Mouse (Mus musculus) A20 (cell line): ENCODE measurements at regions not wholly inside any gene's neighbourhood (a gene's known extent, or its start where the extent isn't known, plus 50 kb on each side); places are given as distances from the start of the nearest gene placed in this dataset.

Source experiments
- DNase-seq: peaks from one replicate; pipeline ENCODE4 v3.0.0-alpha.2; 2011; ENCODE audit warnings: low read depth, low spot score

DNA sequence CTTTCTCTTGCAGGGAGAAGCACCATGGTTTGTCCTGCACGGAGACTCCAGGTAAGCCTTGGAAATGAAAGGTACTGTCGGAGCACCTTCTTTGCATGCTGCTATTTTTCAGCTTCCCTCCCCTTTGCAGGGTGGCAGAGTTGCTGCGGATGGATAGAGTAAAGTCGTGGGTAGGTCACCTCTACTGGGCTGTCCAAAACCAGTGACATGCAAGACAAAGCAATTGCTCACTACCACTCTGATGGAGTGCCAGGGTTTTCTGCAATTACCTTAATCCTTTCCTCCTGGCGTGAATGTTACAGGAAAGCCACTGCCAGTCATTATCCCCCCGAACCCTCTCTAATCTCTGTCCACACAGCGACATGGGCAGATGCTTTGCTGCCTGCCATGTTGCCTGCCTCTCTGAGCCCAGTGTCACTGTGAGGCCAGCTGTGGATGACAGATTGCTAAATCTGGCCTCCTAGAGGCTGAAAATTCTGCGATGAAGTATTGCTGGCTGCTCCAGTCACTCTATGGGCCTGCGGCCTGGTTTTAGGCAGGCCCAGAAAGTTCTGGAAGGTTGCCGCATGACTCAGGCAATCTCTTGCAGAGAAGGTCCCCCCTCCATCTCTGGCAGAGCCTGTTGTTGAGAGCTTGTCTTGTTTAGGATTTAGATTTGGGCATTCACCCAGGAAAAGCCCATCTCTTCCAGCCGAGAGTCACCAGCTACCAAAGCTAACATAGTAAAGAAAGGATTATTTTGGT is 54.1 kb upstream of the Sod3 start:
- DNase-seq, result no peak

DNA sequence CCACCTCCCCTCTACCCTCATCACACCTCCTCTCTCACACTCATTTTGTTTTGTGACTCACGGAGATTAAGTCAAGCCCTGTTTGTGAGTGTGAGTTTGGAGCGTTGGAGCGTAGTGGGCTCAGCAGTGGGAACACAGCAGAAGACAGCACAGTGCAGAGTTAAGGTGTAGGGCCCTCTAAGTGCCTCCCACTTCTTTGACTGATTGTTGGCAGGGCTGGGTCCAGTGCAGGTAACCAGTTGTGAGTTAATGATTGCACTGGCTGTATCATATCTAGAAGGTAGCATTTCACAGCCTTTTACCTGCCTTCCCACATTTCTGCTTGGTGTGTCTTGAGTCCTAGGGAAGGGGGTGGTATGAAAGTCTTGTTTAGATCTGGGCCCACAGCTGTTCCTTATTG is 67.3 kb upstream of the Sod3 start:
- no peak for DNase-seq

DNA sequence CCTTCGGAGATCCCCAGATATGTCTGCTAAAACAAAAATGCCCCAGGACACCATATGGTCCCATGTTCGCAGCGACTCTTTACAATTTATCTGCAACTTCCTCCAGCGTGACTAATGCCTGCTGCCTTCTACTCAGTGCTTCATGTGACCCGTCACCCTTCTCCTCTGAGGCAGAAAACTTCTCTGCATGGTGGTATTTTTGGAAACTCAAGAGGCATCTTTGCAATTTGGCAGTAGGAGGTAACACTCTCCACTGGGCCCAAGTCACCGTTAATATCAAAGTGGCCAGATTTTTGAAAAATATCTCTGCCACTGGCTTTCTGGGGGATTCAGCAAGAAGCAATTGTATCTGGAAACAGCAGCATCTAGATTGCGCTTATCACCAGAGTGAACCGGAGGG is 69.1 kb upstream of the Sod3 start:
- no peak for DNase-seq

- DNase-seq, result no peak
Observed at GRCm38 (mm10) chr5:52288319-52288718, 75.3 kb upstream of the Sod3 start.

- DNase-seq, result no peak
Observed at GRCm38 (mm10) chr5:52280871-52281270, 82.7 kb upstream of the Sod3 start.

DNA sequence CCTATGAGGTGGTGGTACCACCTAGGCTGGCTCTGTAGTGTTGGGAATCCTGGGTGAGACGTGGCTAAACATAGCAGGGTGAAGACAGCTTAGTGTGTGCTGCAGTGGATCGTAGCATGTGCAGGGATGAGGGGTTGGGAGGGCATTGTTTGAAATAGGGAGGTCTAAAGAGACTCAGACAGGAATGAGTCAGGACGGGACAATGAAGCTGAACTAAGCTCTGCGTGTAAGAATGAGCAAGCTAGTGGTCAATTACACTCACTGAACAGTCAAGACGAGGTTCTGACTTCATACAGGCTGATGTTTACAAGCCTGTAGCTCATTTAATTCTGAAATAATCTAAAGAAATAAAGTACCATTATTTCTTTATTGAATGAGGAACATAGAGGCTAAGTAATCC is 85.5 kb upstream of the Sod3 start:
- DNase-seq, result no peak

DNA sequence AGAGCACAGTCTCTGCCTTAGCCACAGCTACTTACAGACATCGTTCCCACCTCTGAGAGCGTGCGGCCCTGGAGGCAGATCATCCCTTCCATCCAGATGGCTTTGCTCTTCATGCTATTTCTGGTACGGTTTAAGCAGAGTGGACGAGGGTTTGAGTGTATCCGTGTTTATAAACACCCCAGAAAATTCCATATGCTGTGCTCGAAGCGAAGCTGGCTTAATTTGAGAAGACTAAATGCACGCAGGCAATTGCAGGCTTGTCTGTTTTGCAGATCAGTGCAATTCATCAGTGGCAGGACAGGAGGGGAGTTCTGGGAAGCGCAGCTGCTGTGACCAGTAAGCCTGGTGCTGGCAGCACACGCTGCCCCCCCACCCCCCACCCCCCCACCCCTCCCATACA is 72.9 kb upstream of the Dhx15 start:
- DNase-seq, result no peak

- no peak for DNase-seq
Observed at GRCm38 (mm10) chr5:52258075-52258474, 67.8 kb upstream of the Dhx15 start.

DNA sequence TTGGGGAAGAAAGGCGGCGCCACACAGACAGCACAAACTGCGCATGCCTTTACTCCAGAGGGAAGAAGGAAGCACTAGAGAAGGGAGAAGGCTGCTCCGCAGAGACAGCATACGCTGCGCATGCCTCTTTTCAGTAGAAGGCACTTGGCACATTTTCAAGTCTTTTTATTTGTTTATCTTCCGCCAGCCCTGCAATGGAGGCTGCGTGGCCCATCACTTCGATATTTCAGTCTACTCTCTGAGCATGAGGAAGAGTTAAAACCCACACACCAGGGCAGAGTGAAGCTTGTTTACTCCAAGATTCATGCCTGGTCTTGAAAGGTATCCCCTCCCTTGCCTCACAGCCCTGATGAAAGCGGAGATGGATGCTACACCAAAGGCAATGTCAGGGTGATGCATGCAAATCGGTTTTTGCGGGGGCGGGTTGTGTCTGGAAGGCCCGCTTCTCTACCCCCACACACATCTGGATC is 64.3 kb upstream of the Dhx15 start:
- DNase-seq, result no peak

DNA sequence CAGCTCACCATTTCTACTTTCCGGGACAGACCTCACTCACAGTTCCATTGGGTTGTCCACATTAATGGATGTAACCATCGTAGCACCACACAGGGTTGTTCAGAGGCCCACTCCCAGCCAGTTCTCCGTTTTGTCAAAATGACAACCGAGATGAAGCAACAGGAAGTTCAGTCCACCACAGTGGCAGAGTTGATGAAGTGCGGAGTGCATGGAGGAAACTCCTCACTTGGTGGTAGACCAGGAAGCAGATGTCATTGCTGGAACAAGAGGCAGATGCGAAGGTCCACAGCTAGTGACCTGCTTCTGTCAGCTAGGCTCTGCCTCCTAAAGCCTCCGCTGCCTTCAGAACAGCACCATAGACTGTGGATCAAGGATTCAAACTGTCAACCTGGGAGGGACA is 59.5 kb upstream of the Dhx15 start:
- DNase-seq, result no peak

- DNase-seq, result no peak
Observed at GRCm38 (mm10) chr5:52243931-52244330, 53.6 kb upstream of the Dhx15 start.

- no peak for DNase-seq
Observed at GRCm38 (mm10) chr5:52242414-52242813, 52.1 kb upstream of the Dhx15 start.

DNA sequence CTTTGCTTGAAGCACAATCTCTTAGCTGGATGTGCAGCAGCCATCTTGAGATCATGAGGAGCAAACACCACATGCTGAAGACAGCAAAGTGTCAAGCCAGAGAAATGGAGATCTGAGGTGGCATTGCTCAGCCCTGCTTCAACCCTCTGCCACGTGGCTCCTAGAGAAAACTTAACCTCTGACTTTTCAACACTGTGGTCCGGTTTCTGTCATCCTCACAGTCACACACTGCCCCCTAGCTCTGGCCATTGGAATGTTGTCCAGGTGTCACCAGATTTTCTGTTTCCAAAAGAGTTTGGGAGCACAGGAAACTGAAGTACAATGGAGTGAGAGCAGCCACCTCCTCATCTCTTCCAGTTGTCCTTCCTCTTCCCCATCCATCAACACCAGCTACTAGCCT is 50.2 kb upstream of the Dhx15 start:
- DNase-seq, result peak; percentile 2
